Mouse (Mus musculus): ENCODE results near the gene Fcrla. TPM values are rescaled to one million over a fixed set of nuclear protein-coding genes. Genes with fewer than 3 reads are reported as not detected.

The Fcrla gene
- polyA plus RNA-seq, 1 experiment, result 9.9 TPM

GRCm38 (mm10) chr1:170933940-170934339, 6.6 kb upstream of the Fcrla start:
- WGBS, result 55% methylated on average over 1 of the region's 1 CpGs
- Histone ChIP-seq H3K4me1 (replicated peaks; ENCODE audit: control insufficient read depth, insufficient read depth, low read length) (no peaks in the 10 kb centered on the region; the same call in 1 of the 2 replicates), H3K27me3 (ENCODE audit: control insufficient read depth, insufficient read depth, low read length) (no peaks in the 10 kb centered on the region), H3K4me3 (ENCODE audit: control insufficient read depth, insufficient read depth, low read length) (no peak overlapping the region), H3K36me3 (ENCODE audit: control insufficient read depth, insufficient read depth, low read length) (no peaks in the 10 kb centered on the region), H3K27ac (ENCODE audit: control insufficient read depth, insufficient read depth, low read length) (no peak overlapping the region)
- TF ChIP-seq POLR2A (IDR thresholded peaks at IDR 0.05; ENCODE audit: control insufficient read depth, extremely low read depth, insufficient read depth, low read length, poor library complexity) (no peak), CTCF (IDR thresholded peaks at IDR 0.05; ENCODE audit: borderline replicate concordance, control insufficient read depth, extremely low read depth, insufficient read depth, low read length, poor library complexity) (no peak)
- no peak for DNase-seq

DNA sequence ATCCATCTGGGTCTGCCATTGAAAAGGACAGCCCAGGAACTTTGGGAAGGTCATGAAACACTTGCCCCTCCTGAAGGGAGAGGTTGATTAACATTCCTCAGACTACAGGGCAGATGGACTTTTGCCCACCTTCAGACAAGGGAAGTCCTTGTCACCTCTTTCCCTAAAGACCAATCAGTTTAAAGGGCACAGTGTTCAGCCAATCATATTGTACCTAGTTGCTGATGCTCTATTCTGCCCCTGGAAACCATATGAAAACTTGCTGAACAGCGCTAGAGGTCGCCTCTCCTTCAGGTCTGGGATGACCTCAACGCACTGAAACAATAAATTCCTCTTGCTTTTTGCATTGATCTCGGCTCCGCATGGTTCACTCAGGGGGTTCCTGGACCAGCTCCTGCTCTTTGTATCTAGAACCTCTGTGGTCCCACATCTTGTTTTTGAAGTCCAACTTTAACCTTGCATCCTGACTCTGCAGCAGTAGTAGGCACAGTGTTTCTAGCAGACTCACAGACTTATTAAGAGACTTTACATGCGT, 6.1 kb upstream of the Fcrla start:
- H3K4me3 ChIP-seq (ENCODE audit: control insufficient read depth, insufficient read depth, low read length), result no peak overlapping the region
- H3K27ac ChIP-seq (ENCODE audit: control insufficient read depth, insufficient read depth, low read length), result no peak overlapping the region
- H3K4me1 ChIP-seq (replicated peaks; ENCODE audit: control insufficient read depth, insufficient read depth, low read length), result no peaks in the 10 kb centered on the region; the same call in 1 of the 2 replicates
- H3K36me3 ChIP-seq (ENCODE audit: control insufficient read depth, insufficient read depth, low read length), result no peaks in the 10 kb centered on the region
- no peaks in the 10 kb centered on the region for H3K27me3 ChIP-seq (ENCODE audit: control insufficient read depth, insufficient read depth, low read length)
- WGBS, result 88% methylated on average over 6 of the region's 6 CpGs
- TF ChIP-seq CTCF (IDR thresholded peaks at IDR 0.05; ENCODE audit: borderline replicate concordance, control insufficient read depth, extremely low read depth, insufficient read depth, low read length, poor library complexity) (no peak), POLR2A (IDR thresholded peaks at IDR 0.05; ENCODE audit: control insufficient read depth, extremely low read depth, insufficient read depth, low read length, poor library complexity) (no peak)
- DNase-seq, result no peak

- 55% methylated on average over 3 of the region's 3 CpGs for WGBS
- H3K27me3 ChIP-seq (ENCODE audit: control insufficient read depth, insufficient read depth, low read length), result no peaks in the 10 kb centered on the region
- no peak for DNase-seq
- peaks cover 3% of the 10 kb centered on the region for H3K4me1 ChIP-seq (replicated peaks; ENCODE audit: control insufficient read depth, insufficient read depth, low read length)
- no peaks in the 10 kb centered on the region for H3K36me3 ChIP-seq (ENCODE audit: control insufficient read depth, insufficient read depth, low read length)
- H3K27ac ChIP-seq (ENCODE audit: control insufficient read depth, insufficient read depth, low read length), result no peak overlapping the region
- no peak for TF ChIP-seq POLR2A (IDR thresholded peaks at IDR 0.05; ENCODE audit: control insufficient read depth, extremely low read depth, insufficient read depth, low read length, poor library complexity)
- no peak for TF ChIP-seq CTCF (IDR thresholded peaks at IDR 0.05; ENCODE audit: borderline replicate concordance, control insufficient read depth, extremely low read depth, insufficient read depth, low read length, poor library complexity)
- no peak overlapping the region for H3K4me3 ChIP-seq (ENCODE audit: control insufficient read depth, insufficient read depth, low read length)
These were observed 4.7 kb upstream of the Fcrla start for GRCm38 (mm10) chr1:170932043-170932442.

DNA sequence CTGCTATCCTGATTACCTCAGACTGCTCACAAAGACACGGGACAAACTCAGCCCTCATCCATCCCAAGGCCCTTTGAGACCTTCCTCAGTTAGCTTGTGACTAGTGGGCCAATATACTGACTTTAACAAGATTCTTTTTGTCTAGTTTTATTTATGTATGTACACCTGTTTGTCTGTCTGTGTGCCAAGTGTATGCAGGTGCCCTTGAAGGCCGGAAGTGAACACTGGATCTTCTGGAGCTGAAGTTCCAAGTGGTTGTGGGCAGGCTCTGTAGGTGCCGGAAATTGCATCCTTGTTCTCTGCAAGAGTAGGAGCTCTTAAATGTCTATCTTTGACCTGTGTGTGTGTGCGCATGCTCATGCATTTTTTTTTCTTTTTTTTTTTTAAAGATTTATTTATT, 1.9 kb upstream of the Fcrla start:
- Histone ChIP-seq H3K36me3 (ENCODE audit: control insufficient read depth, insufficient read depth, low read length) (no peaks in the 10 kb centered on the region), H3K27ac (ENCODE audit: control insufficient read depth, insufficient read depth, low read length) (no peak overlapping the region), H3K4me3 (ENCODE audit: control insufficient read depth, insufficient read depth, low read length) (no peak overlapping the region), H3K4me1 (replicated peaks; ENCODE audit: control insufficient read depth, insufficient read depth, low read length) (peaks cover 3% of the 10 kb centered on the region; the same call in 1 of the 2 replicates), H3K27me3 (ENCODE audit: control insufficient read depth, insufficient read depth, low read length) (no peaks in the 10 kb centered on the region)
- 95% methylated on average over 4 of the region's 4 CpGs for WGBS
- DNase-seq, result no peak
- TF ChIP-seq POLR2A (IDR thresholded peaks at IDR 0.05; ENCODE audit: control insufficient read depth, extremely low read depth, insufficient read depth, low read length, poor library complexity) (no peak), CTCF (IDR thresholded peaks at IDR 0.05; ENCODE audit: borderline replicate concordance, control insufficient read depth, extremely low read depth, insufficient read depth, low read length, poor library complexity) (no peak)

DNA sequence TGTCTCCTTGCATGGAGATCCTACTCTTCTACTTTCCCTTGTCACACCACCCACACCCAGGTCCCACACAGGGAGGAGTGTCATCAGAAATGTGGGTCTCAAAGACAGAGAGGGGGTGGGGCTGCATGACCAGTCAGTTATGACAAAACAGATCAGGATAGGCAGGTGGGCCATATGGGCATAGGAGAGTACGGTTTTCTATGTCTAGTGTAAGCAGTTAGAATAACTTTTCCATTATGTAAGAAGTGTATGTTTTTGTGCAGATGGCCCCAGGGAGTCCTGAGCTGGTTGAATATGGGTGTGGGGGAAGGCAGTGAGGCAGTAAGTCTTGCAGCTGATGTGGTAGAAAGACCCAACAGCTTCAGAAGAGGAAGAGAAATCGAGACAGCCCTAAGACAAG, 1.1 kb upstream of the Fcrla start:
- Histone ChIP-seq H3K27me3 (ENCODE audit: control insufficient read depth, insufficient read depth, low read length) (no peaks in the 10 kb centered on the region), H3K4me3 (ENCODE audit: control insufficient read depth, insufficient read depth, low read length) (no peak overlapping the region), H3K27ac (ENCODE audit: control insufficient read depth, insufficient read depth, low read length) (peak overlapping the region; percentile 56; the same call in 1 of the 2 replicates), H3K4me1 (replicated peaks; ENCODE audit: control insufficient read depth, insufficient read depth, low read length) (peaks cover 5% of the 10 kb centered on the region; the same call in 1 of the 2 replicates), H3K36me3 (ENCODE audit: control insufficient read depth, insufficient read depth, low read length) (no peaks in the 10 kb centered on the region)
- 53% methylated on average over 2 of the region's 2 CpGs for WGBS
- no peak for DNase-seq
- TF ChIP-seq CTCF (IDR thresholded peaks at IDR 0.05; ENCODE audit: borderline replicate concordance, control insufficient read depth, extremely low read depth, insufficient read depth, low read length, poor library complexity) (no peak), POLR2A (IDR thresholded peaks at IDR 0.05; ENCODE audit: control insufficient read depth, extremely low read depth, insufficient read depth, low read length, poor library complexity) (no peak)

- H3K4me3 ChIP-seq (ENCODE audit: control insufficient read depth, insufficient read depth, low read length), result no peak overlapping the region
- WGBS, result 88% methylated on average over 6 of the region's 6 CpGs
- H3K27ac ChIP-seq (ENCODE audit: control insufficient read depth, insufficient read depth, low read length), result no peak overlapping the region
- no peaks in the 10 kb centered on the region for H3K27me3 ChIP-seq (ENCODE audit: control insufficient read depth, insufficient read depth, low read length)
- peaks cover 5% of the 10 kb centered on the region; the same call in 1 of the 2 replicates for H3K4me1 ChIP-seq (replicated peaks; ENCODE audit: control insufficient read depth, insufficient read depth, low read length)
- no peaks in the 10 kb centered on the region for H3K36me3 ChIP-seq (ENCODE audit: control insufficient read depth, insufficient read depth, low read length)
- no peak for DNase-seq
- TF ChIP-seq CTCF (IDR thresholded peaks at IDR 0.05; ENCODE audit: borderline replicate concordance, control insufficient read depth, extremely low read depth, insufficient read depth, low read length, poor library complexity) (no peak), POLR2A (IDR thresholded peaks at IDR 0.05; ENCODE audit: control insufficient read depth, extremely low read depth, insufficient read depth, low read length, poor library complexity) (no peak)
These were observed 442 bp downstream of the Fcrla start for GRCm38 (mm10) chr1:170926941-170927340.

- peak; percentile 28 for DNase-seq
These were observed 2.9 kb downstream of the Fcrla start for GRCm38 (mm10) chr1:170924485-170924884.

More at GRCm38 (mm10) chr1:170924485-170924884, 2.9 kb downstream of the Fcrla start:
- Histone ChIP-seq H3K4me3 (ENCODE audit: control insufficient read depth, insufficient read depth, low read length) (no peak overlapping the region), H3K27ac (ENCODE audit: control insufficient read depth, insufficient read depth, low read length) (no peak overlapping the region), H3K36me3 (ENCODE audit: control insufficient read depth, insufficient read depth, low read length) (no peaks in the 10 kb centered on the region), H3K4me1 (replicated peaks; ENCODE audit: control insufficient read depth, insufficient read depth, low read length) (peaks cover 5% of the 10 kb centered on the region; the same call in 1 of the 2 replicates), H3K27me3 (ENCODE audit: control insufficient read depth, insufficient read depth, low read length) (no peaks in the 10 kb centered on the region)
- no peak for TF ChIP-seq CTCF (IDR thresholded peaks at IDR 0.05; ENCODE audit: borderline replicate concordance, control insufficient read depth, extremely low read depth, insufficient read depth, low read length, poor library complexity)
- TF ChIP-seq POLR2A (IDR thresholded peaks at IDR 0.05; ENCODE audit: control insufficient read depth, extremely low read depth, insufficient read depth, low read length, poor library complexity), result no peak
- WGBS, result 33% methylated on average over 6 of the region's 6 CpGs
